Mouse (Mus musculus) myocyte (in vitro differentiated cells): Measurements from ENCODE around the gene Tnks1bp1.

Experiments
- POLR2A ChIP-seq: IDR thresholded peaks from one replicate; pipeline ENCODE4 v1.6.1; 2011; ENCODE audit warnings: low read depth, mild to moderate bottlenecking, control low read depth, moderate library complexity; ENCODE audit not compliant: insufficient read length
- REST ChIP-seq: IDR thresholded peaks from one replicate; pipeline ENCODE4 v1.6.1; 2011; ENCODE audit warnings: mild to moderate bottlenecking, control low read depth, moderate library complexity; ENCODE audit not compliant: insufficient read depth, insufficient read length
- TCF3 ChIP-seq: IDR thresholded peaks from one replicate; pipeline ENCODE4 v1.6.1; 2011; ENCODE audit warnings: low read depth, control low read depth; ENCODE audit not compliant: insufficient read length

DNA sequence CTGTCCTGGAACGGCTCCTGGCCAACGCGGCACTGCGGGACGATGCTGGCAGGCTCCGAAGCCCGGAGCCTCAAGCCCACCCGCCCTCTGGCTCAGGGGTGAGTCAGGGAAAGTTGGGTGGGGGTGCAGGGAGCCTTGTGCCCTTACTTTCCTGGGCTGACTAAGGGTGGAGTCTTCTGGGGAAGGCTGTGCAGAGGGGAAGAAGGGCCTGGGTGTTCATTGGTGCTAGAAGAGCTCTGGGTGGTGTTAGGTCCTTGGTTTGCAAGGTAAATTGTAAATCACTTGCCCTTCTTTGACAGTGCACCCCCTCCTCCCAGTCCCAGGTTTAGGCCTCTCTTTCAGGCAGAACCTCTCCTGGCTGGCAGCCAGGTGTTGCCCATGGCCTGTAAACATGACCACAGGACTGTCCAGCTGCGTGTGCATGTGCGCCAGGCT is 13.3 kb downstream of the Tnks1bp1 start:
- TF ChIP-seq TCF3 (no peak), POLR2A (no peak), REST (no peak)
